Mouse (Mus musculus): Measurements from ENCODE around the gene Nrxn3.

Nrxn3 gene

DNA sequence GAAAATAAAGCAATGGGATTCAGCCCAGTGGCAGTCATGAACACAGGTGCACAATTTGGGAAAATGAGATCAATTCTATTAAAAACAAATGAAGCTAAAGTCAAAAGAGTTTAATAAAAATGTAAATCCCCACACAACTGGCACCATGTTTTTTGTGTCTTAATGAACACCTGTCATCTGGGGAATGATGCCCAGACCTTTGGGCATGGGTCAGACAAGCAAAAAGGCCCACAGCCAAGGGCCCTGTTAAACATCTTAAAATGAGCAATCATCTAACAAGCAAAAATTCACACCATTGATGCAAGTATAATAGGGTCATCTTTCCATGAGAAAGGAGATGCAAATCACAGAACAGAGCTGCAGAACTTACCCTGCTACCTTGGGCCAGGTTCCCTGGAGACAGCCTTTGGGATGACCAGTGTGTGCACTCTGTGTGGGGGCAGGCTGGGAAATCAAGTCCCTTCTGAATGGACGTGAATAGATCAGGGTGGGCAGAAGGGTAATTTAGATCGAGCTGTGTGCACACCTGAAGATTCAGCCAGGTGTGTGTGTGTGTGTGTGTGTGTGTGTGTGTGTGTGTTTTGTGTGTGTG is 1223.3 kb downstream of the Nrxn3 start:
- in situ Hi-C loops (cut with MseI, MboI): no loop called here

DNA sequence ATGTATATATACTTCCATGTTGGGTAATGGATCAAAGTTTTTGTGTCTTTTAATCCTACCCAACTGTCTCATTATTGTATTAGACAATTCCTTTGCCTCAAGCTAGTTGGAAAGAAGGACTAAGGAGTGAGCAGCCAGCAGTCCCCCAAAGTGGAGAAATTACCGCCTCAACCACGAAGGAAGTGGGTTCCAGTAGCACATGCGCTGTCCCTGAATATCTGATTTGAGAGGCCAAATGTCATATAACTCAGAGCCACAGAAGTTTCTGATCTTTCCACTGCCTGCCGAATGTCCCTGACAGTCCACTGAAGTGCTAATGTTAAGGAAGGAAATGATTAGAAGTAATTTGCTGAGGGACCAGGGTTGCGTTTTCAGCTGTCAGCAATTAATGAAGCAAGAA is 1223.8 kb downstream of the Nrxn3 start:
- in situ Hi-C loops (cut with MseI, MboI): no loop called here

DNA sequence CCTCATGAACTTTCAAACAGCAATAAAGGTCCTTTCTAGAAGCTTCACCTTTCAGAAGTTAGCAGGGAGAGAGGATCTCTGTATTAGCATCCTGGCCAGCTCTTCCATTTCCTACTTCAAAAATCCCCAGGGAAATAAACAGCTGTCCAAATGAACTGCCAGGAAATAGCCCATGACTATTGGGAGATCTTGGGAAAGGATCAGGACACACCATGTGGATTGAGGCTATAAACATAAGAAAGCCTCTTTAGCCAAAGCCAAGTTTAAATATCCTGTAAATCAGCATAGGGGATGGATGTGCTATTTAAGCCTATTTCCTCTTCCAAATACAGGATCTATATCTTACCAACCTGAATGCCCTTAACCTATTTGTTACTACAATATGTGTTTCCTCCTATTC is 1230.6 kb downstream of the Nrxn3 start:
- in situ Hi-C loops (cut with MseI, MboI): no loop called here

DNA sequence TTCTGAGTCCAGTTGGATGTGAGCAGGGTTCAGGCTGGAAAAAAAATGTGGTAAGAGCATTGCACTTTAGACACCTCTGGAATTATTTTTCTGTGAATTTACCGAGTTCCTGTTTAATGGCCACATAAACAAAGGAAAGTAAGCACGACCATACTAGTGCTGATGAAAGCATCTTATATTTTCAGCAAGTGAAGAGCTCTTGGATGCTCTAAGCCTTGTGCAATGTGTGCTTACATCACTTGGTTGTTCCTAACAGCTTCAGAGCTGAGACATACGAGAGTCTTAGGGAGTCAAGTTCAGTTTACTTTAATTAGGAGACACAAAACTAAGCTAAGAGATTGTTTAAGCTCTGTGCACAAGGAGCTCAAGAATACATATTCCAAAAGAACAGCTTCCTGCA is 1231.0 kb downstream of the Nrxn3 start:
- in situ Hi-C loops (cut with MseI, MboI): no loop called here

DNA sequence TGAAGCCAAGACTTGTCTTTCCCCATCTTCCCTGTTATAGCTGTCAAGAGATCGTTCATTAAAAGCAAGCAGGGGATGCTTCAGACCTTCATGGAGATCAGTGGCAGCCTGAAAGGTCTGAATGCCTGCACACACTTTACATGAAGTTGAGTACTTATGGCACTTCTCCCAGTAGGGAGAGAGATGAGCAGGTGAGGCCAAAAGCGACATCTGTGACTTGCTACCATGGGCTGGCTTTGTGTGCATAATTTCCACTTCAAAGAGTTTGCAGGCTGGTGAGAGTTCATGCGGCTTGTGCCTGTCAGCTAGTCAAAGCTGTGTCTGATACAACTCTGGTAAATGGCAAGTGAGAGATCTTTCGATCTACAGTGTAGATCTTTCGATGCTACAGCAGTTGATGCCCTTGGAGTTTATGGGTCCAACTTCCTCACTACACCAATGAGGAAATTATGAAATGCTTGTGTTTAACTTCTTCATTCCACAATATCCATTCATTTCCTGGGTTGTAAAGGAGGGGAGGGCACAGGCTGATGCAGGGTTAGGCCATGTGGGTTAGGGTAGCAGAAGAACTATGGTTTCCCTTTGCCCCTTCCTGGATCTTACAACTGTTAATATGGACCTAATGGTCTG is 1231.9 kb downstream of the Nrxn3 start:
- in situ Hi-C loops (cut with MseI, MboI): no loop called here

DNA sequence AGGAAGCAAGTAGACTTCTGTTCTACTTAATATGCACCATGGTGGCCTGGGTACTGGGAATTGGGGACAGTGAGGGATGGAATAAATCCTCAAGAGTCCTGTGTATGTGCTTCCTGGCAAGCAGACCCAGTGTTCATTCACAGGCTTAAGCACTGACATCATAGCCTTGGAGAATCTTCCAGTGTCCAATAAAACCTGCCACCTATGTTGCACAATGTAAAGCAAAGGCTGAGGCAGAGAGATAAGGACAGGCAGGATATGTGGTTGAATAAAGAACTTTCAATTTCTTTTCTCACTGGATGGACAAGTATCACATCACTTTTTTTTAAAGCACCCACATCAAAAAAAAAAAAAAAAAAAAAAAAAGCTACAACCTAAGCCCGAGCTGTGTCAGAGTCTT is 1240.4 kb downstream of the Nrxn3 start:
- in situ Hi-C loops (cut with MseI, MboI): no loop called here

DNA sequence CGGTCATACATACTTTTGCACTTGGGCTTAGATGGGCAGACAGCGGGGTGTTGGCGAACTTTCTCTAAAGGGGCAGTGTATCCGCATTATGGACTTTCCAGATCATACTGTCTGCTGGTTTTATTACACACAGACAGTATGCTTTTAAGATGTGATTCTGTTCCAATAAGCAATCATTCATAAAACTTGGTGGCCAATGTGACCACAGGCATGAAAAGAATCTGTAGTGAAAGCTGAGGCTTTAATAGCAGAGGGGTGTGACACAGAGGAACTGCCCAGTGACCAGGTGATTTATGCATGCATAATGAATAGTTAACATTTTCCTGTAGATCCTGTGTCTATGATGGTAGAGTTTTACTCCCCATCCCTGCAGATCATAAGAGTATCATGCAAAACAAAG is 1254.0 kb downstream of the Nrxn3 start:
- in situ Hi-C loops (cut with MseI, MboI): no loop called here

DNA sequence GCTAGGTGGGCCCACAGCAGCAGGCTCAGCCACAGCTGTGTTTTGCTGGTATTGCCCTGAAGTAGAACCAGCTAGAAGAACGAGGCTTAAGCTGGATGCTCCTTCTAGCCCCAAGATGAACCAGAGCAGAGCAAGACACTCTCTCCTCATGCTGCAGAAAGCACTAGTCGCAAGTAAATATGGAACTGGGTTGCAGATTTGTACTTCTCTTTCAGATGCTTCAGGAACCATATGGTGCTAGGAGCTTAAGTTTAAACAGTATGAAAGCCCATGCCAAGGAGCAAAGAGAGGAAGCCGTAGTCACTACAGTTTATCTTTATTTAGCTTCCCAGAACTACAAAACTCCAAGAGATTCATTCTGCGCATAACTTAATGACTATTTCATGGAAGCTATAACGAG is 1254.8 kb downstream of the Nrxn3 start:
- in situ Hi-C loops (cut with MseI, MboI): no loop called here

DNA sequence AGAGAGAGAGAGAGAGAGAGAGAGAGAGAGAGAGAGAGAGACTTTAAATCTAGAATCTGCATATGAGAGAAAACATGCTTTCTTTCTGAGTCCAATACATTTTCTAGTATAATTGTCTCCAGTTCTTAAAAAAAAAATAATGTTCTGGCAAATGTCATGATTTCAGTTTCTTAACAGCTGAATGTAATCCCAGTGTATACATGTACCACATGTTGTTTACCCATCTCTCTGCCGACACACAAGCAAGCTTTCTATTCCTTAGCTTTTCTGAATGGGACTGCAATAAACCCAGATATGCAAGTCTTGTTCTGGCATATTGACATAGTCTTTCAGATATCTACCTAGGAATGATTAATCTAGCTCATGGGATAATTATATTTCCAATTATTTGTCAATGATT is 1256.5 kb downstream of the Nrxn3 start:
- in situ Hi-C loops (cut with MseI, MboI): no loop called here

DNA sequence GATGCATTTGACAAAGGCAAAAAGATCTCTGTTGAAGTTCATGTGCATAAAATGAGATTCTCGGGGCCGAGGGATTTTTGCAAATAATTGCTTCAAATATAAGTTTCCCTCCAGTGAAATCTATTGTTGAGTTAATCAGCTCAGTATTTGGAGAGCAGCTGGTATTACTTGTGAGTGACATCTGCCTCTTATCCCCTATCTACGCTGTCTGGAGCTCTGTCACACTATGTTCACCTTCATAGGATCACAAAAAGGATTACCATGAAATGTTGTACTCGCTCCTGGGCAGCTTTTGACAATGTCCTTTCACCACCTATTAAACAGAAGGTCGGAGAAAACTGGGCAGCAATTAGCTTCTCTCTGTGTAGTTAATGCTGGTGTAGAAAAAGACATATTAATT is 1259.8 kb downstream of the Nrxn3 start:
- in situ Hi-C loops (cut with MseI, MboI): no loop called here

DNA sequence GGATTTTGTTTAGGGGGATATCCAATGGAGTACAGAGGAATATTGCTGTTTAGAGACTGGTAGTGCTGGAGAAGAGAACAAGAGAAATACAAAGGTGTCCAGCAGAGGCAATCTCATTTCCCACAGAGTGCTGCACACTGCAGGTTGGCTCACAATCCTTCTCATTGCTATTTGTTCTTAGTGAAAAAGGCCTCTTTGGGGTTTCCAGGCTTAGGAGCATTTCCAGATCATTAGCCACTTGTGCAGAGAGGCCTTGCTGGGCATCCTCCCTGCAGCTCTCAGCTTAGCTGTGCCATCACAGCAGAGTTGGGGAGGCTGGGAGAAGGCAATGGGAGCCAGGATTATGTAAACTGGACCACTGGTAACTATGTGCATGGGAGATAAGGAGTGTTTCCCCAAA is 1260.7 kb downstream of the Nrxn3 start:
- in situ Hi-C loops (cut with MseI, MboI): no loop called here

DNA sequence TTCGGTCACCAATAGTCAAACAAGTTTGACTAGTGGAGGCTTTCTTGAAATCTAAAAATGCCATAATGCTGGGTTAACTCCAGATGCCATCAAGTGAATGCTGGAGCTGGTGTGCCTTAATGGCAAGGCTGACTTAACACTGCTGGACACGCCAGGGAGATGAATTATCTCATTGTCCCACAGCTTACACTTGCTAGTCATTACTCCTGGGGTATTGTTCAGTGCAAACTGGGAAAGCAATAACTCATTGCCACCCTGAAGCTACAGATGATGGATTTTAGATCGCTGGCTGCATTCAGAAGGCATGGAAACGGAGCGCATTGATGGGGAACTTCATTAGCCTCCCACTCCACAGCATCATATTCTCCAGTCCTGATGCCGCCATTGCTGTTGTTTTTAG is 1263.5 kb downstream of the Nrxn3 start:
- in situ Hi-C loops (cut with MseI, MboI): no loop called here

DNA sequence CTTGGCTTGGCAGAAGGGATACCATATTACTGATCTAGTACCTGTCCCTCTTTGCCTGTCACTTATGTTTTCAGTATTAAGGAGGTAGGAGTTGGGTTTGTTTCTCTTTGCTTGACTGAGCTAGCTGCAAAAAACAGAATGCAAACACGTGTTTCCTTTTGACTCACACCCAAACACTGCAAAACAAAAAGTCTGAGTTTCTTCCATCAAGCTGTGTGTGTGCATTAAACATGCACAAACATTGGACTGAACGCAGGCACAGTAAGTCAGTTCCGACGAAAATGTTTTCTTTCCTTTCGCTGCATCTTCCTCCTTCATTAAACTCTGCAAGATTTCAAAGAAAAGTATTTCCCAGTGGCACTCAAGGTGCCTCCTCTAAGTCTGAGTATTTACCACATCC is 1270.6 kb downstream of the Nrxn3 start:
- in situ Hi-C loops (cut with MseI, MboI): no loop called here

DNA sequence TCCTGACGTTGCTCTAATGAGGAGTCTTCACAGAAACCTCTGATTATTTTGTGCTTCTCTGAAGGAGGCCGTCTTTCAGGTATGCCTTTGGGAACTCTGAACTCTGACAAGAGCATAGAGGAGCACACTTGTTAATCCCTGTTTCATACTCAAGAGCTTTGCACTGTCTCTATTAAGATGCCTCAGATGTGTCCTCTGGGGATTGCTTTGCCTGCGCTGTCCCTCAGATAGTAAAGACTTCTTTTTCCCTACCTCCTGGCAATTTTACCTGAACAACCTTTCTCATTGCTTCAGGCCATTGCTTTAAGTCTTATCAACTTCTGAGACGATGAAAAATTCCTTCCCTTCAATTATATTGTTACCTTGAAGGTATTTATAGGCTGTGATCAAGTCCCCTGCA is 1272.7 kb downstream of the Nrxn3 start:
- in situ Hi-C loops (cut with MseI, MboI): no loop called here

DNA sequence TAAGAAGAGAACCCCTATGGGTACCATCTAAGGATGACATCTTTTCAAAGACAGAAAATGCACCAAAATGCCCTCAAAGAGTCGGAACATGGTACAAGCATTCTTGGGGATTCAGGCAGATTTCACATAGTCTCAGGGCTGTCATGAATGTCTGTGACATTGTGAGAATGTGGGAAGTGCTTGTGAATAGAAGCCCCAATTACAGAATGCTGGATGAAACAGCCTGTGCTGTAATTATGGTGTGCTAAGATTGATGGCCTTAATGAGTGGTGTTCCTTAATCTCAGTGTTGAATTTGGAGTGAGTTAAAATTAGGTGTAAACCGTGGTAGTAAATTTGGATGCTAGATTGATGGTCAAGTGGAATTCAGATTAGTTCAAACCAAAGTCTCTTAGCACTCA is 1287.6 kb downstream of the Nrxn3 start:
- in situ Hi-C loops (cut with MseI, MboI): no loop called here

DNA sequence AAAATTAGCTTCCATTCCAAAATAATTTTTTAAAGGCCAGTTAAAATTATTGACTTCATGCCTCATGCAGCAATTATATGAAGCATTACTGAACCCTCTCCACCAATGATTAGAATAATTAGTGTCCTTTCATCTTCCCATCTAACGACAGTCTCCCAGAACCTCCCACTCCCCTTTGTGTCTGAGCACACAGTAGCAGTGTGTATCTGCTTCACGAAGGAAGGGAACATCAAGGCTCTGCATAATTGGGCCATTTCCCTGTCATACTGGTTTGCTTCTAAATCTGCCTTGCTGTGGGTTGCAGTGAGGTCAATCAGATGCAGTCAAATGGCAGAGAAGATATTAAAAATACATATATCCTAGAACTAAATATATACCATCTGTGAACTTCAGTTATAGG is 1291.3 kb downstream of the Nrxn3 start:
- in situ Hi-C loops (cut with MseI, MboI): no loop called here

DNA sequence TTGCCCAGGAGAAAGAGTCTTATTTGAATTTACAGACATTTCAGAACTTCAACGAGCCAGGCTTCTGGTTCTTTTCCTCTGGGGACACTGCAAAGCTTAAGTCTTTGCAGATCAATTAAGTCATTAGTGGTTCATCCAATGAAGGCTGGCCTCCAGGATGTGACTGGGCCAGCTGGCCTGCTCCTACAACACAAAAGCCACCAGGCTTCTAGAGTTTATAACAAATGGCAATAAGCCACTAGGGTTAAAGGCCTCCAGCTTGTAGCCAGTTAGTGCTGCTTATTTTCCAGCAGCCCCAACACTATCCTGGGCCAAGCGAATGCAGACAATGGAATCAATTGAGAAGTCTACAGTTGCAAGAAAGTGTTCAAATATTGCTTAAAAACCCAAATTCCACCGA is 1304.3 kb downstream of the Nrxn3 start:
- in situ Hi-C loops (cut with MseI, MboI): no loop called here

DNA sequence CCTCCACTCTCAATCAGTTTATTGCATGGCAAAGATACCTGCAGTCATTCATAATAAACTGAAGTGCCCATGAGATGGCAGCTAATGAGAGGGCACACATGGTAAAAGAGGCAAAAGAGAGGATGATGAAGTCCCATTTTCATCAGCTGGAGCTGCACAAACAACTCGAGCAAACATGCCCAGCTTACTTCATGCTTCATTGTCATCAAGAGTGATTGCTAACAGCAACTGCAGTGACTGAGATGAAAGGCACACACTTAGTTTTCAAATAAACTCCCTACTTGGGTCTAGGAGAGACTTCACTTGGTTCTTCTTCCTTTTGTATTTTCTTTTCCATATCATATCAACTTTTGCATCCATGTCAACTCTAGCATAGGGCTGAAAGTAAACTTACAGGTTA is 1318.4 kb downstream of the Nrxn3 start:
- in situ Hi-C loops (cut with MseI, MboI): no loop called here

DNA sequence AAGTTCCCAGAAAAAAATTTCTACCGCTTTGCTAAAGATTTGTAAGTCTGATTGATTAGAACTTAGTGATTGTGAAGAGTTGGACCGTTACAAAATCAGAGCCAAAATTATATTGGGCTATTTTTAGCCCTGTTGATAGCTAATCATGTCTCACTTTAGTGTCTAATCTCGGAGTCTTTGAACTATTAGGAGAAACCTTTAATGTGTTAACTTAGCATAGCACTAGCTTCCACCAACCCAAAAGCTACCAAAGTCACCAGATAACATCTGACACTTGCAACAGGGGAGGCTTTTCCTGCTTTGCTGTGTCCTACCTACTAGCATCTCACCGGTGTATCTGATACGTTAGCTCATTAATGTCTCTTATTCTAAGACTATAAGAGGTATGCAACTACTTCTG is 1333.6 kb downstream of the Nrxn3 start:
- in situ Hi-C loops (cut with MseI, MboI): no loop called here

DNA sequence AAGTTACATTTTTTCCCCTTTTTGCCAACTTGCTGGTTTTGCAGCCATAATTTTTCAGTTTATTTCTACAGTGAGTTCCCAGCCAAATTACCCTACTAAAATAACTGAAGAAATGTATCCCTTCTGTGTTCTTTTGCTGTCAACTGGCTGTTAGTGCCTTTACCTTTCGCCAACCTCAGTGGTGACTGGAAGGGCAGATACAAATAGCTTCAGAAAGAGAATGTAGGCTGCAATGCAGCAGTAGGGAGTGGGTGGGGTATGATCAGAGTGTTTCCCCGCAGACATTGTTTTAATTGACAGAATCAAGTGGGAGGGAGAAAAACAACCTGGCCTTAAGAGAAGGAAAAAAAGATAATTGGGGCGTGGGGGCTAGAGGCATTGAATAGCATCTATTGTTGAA is 1337.1 kb downstream of the Nrxn3 start:
- in situ Hi-C loops (cut with MseI, MboI): no loop called here

DNA sequence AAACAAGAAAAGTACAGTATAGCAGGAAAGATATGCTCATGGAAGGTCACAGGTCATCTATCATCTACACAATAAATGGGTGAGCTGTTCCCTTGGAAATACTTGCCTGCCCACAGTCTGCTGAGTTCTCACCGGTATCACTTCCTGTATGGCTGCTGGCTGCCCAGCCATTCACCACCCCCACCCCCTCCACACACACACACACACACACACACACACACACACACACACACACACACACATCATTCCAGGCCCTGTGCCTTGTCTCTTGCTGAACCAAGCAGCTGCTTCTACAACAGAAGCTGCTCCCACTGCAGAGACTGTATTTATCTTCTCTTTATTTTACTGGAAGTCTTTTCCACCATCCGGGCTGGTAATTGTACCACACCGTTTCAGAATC is 1338.6 kb downstream of the Nrxn3 start:
- in situ Hi-C loops (cut with MseI, MboI): no loop called here

DNA sequence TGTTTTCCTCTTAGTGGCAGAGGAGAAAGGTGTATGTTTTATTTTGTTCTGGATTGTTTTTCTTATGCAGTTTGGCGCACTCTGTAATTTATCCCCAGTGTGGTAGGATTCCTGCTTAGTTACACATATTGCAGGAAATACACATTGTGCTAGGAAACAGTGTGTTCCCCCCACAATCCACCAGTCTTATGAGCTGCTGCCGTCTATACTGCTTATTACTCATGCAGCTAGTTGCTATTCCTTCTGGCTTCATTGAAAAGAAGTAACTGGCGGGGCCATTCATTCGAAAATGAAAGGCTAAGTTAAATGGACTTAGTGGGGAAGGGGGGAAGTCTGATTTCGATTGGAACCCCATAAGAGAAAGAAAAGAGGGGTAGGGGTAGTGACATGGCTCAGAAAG is 1339.5 kb downstream of the Nrxn3 start:
- in situ Hi-C loops (cut with MseI, MboI): no loop called here

DNA sequence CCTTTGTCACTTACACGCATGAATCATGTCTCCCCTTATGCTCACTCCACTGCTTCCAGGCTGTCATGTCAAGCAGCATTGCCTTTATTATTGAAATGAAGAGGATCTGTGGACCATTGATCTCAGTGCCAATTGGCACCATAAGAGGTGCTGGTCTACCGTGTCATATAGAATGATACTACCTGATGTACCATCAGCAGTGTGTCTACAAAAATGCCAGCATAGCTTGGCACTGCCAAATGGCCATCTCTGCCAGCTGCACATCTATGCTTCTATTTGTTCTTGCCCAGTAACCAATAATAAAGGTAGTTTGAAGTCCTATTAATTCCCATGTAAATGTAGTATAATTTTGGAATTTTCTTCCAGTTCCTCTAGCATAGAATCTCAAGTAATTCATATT is 1340.8 kb downstream of the Nrxn3 start:
- in situ Hi-C loops (cut with MseI, MboI): no loop called here

DNA sequence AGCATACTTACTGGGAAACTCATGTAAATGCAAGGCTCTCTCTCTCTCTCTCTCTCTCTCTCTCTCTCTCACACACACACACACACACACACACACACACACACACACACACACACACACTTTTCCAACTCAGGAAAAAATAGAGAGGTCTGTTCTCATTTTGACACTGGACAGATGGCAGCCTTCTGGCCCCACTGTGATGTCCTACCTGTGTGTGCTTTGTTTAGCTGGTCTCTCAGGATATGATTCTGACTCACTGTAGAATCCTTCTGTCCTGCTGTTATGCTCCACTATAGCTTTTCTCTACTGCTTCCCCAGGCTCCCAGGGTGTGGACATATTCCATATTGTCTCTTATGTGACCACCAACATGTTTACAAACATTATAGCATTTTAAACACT is 1363.2 kb downstream of the Nrxn3 start:
- in situ Hi-C loops (cut with MseI, MboI): no loop called here
